8 mouse cellular contexts compared by ENCODE assay signal in the genomic region with DNA sequence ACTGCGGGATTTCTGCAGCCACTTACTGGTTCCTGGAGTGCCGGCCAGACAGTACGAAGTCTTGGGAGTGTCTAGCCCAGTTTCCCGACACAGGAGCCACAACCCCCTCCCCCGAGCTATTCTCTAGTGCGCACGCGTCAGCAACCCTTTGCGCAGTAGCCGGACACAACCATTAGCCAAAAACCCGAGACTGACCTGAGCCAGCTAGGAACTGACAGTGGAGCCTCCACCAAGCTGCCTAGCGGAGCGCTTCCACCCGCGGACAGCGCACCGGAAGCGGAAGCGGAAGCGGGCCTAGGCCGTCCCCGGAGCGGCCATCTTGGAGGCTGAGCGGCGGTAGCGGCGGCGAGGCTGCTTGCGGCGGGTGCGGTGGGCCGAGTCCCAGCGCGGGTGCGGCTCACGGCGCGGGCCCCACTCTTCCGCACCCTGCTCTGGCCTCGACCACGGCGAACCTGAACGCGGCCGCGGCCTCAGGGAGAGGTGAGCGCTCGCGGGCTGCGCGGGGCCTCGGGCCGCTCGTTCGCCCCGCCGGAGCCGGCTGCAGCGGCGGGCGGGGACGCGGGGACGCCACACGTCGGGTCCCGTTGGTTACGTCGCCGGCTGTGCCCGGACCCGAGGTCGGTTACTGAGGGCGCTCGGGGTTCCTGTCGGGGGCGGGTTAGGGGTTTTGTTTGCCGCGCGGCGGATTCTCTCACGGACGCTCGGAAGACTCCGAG. TPM values are rescaled to one million over a fixed set of nuclear protein-coding genes. Genes with fewer than 3 reads are reported as not detected.
DNase-seq lines count a peak whose midpoint lies in the region; ATAC-seq and TF ChIP-seq lines count a peak whose summit lies in the region.

A gene (plus strand): TSS at position 298 of the 716 bp plus-strand sequence.

- H3K4me2 ChIP-seq in heart, embryonic 15.5 days, result peak within 1 kb of the TSS; percentile 97
- H3K4me2 ChIP-seq in liver, embryonic 14.5 days (ENCODE audit: low read depth), result peak within 1 kb of the TSS; percentile 74
- H3K4me2 ChIP-seq in neural tube, embryonic 11.5 days (ENCODE audit: low read depth), result peak within 1 kb of the TSS; percentile 93
- peak within 1 kb of the TSS; percentile 94 for H3K4me2 ChIP-seq in stomach, postnatal 0 days (replicated peaks; ENCODE audit: low read depth)

- TF ChIP-seq EP300 in liver, embryonic 14.5 days (IDR thresholded peaks at IDR 0.05; ENCODE audit: low read depth), result no peak
- no peak for TF ChIP-seq EP300 in stomach, postnatal 0 days (optimal IDR thresholded peaks at IDR 0.05)

- H3K27ac ChIP-seq in forebrain, embryonic 10.5 days, result peak within 1 kb of the TSS; percentile 93
- peak within 1 kb of the TSS; percentile 84 for H3K27ac ChIP-seq in heart, embryonic 15.5 days
- peak within 1 kb of the TSS; percentile 38 for H3K27ac ChIP-seq in liver, embryonic 14.5 days
- H3K27ac ChIP-seq in neural tube, embryonic 11.5 days (ENCODE audit: low read depth, low read length), result peak within 1 kb of the TSS; percentile 71
- H3K27ac ChIP-seq in stomach, postnatal 0 days (replicated peaks), result peak within 1 kb of the TSS; percentile 93

- peak; percentile 17; the same call in 1 of the 2 replicates for TF ChIP-seq CTCF in liver, embryonic 14.5 days (IDR thresholded peaks at IDR 0.05; ENCODE audit: low read depth)
- no peak for TF ChIP-seq CTCF in stomach, postnatal 0 days (IDR thresholded peaks at IDR 0.05; ENCODE audit: low read depth)

- H3K4me1 ChIP-seq in forebrain, embryonic 10.5 days, result peaks cover 22% of the 10 kb centered on the region
- H3K4me1 ChIP-seq in heart, embryonic 15.5 days (replicated peaks), result peaks cover 21% of the 10 kb centered on the region
- peaks cover 15 to 22% of the 10 kb centered on the region in 2 experiments for H3K4me1 ChIP-seq in liver, embryonic 14.5 days (replicated peaks; ENCODE audit: control insufficient read depth in 2 of 2, insufficient read depth in 2 of 2, low read length in 1 of 2)
- H3K4me1 ChIP-seq in neural tube, embryonic 11.5 days (ENCODE audit: control insufficient read depth, insufficient read depth, low read length), result peaks cover 13% of the 10 kb centered on the region
- peaks cover 6% of the 10 kb centered on the region; the same call in 1 of the 2 replicates for H3K4me1 ChIP-seq in stomach, postnatal 0 days (replicated peaks; ENCODE audit: control insufficient read depth, insufficient read depth)

- H3K9ac ChIP-seq in heart, embryonic 15.5 days, result peak within 1 kb of the TSS; percentile 95
- peak within 1 kb of the TSS; percentile 91 for H3K9ac ChIP-seq in liver, embryonic 14.5 days (replicated peaks)
- peak within 1 kb of the TSS; percentile 86 for H3K9ac ChIP-seq in neural tube, embryonic 11.5 days (ENCODE audit: low read length)
- peak within 1 kb of the TSS; percentile 94 for H3K9ac ChIP-seq in stomach, postnatal 0 days (ENCODE audit: low read length)

- no peaks in the 10 kb centered on the region for H3K9me3 ChIP-seq in forebrain, embryonic 10.5 days
- no peaks in the 10 kb centered on the region for H3K9me3 ChIP-seq in heart, embryonic 15.5 days (replicated peaks)
- no peaks in the 10 kb centered on the region for H3K9me3 ChIP-seq in liver, embryonic 14.5 days (ENCODE audit: control insufficient read depth, low read length)
- H3K9me3 ChIP-seq in neural tube, embryonic 11.5 days (ENCODE audit: control insufficient read depth, low read length), result no peaks in the 10 kb centered on the region
- no peaks in the 10 kb centered on the region for H3K9me3 ChIP-seq in stomach, postnatal 0 days (ENCODE audit: control insufficient read depth, low read length)

- no peaks in the 10 kb centered on the region for H3K27me3 ChIP-seq in forebrain, embryonic 10.5 days (ENCODE audit: poor library complexity, severe bottlenecking)
- no peaks in the 10 kb centered on the region for H3K27me3 ChIP-seq in heart, embryonic 15.5 days
- no peaks in the 10 kb centered on the region; the same call in 1 of the 2 replicates for H3K27me3 ChIP-seq in liver, embryonic 14.5 days (ENCODE audit: control insufficient read depth, insufficient read depth, low read length)
- no peaks in the 10 kb centered on the region for H3K27me3 ChIP-seq in neural tube, embryonic 11.5 days (ENCODE audit: control insufficient read depth, insufficient read depth, low read length)
- no peaks in the 10 kb centered on the region for H3K27me3 ChIP-seq in stomach, postnatal 0 days (ENCODE audit: control insufficient read depth, insufficient read depth, low read length)

- ATAC-seq in heart, embryonic 15.5 days (replicated peaks; ENCODE audit: insufficient number of reproducible peaks, insufficient read depth, low FRiP score, low read depth), result peak; percentile 96
- ATAC-seq in liver, embryonic 14.5 days (ENCODE audit: insufficient read depth), result peak; percentile 97
- ATAC-seq in neural tube, embryonic 11.5 days (ENCODE audit: insufficient read depth, low FRiP score, low TSS enrichment), result peak; percentile 98
- ATAC-seq in stomach, postnatal 0 days (ENCODE audit: low FRiP score, low TSS enrichment), result peak; percentile 97

- H3K36me3 ChIP-seq in forebrain, embryonic 10.5 days (replicated peaks), result peaks cover 30% of the 10 kb centered on the region
- H3K36me3 ChIP-seq in heart, embryonic 15.5 days, result peaks cover 15% of the 10 kb centered on the region
- H3K36me3 ChIP-seq in liver, embryonic 14.5 days (replicated peaks; ENCODE audit: control insufficient read depth, insufficient read depth, low read depth), result peaks cover 6% of the 10 kb centered on the region
- H3K36me3 ChIP-seq in neural tube, embryonic 11.5 days (ENCODE audit: control insufficient read depth, insufficient read depth, low read length), result peaks cover 4% of the 10 kb centered on the region; the same call in 1 of the 2 replicates
- H3K36me3 ChIP-seq in stomach, postnatal 0 days (ENCODE audit: control insufficient read depth, insufficient read depth, low read length), result no peaks in the 10 kb centered on the region

- peak; percentile 91 for DNase-seq in CD8-positive naive resting alpha-beta T cell, adult 2 months (ENCODE audit: low read depth in 2 of 2, low spot score in 2 of 2)
- peak; percentile 82 for DNase-seq in c-Kit-positive CD71-negative TER-119-negative erythroid progenitor cells, embryonic 14.5 days (ENCODE audit: low read depth)
- DNase-seq in forebrain, embryonic 10.5 days (ENCODE audit: extremely low spot score, low spot score), result peak; percentile 96
- DNase-seq in kidney, postnatal 25 days, result peak; percentile 91 to 97
- DNase-seq in liver, embryonic 14.5 days (ENCODE audit: low read depth in 3 of 3, low spot score in 3 of 3), result peak; percentile 80 to 85 (median 81)
- peak; percentile 97 for DNase-seq in neural tube, embryonic 11.5 days (ENCODE audit: low spot score)
- DNase-seq in stomach, postnatal 0 days (ENCODE audit: low spot score), result peak; percentile 96

- peak within 1 kb of the TSS; percentile 88 for H3K4me3 ChIP-seq in forebrain, embryonic 10.5 days
- H3K4me3 ChIP-seq in heart, embryonic 15.5 days, result peak within 1 kb of the TSS; percentile 97
- peak within 1 kb of the TSS; percentile 96 to 99 for H3K4me3 ChIP-seq in liver, embryonic 14.5 days (ENCODE audit: insufficient read depth in 1 of 2, low read depth in 2 of 2, low read length in 2 of 2)
- H3K4me3 ChIP-seq in neural tube, embryonic 11.5 days (ENCODE audit: low read depth, low read length), result peak within 1 kb of the TSS; percentile 98
- H3K4me3 ChIP-seq in stomach, postnatal 0 days (ENCODE audit: low read depth, low read length), result peak within 1 kb of the TSS; percentile 98

- WGBS in forebrain, embryonic 10.5 days, result under 1% methylated on average over 84 of the region's 85 CpGs
- under 1% methylated on average over 85 of the region's 85 CpGs for WGBS in heart, embryonic 15.5 days
- WGBS in liver, embryonic 14.5 days (ENCODE audit: insufficient replicate concordance), result under 1% methylated on average over 85 of the region's 85 CpGs
- WGBS in neural tube, embryonic 11.5 days, result under 1% methylated on average over 69 of the region's 85 CpGs
- WGBS in stomach, postnatal 0 days, result under 1% methylated on average over 70 of the region's 85 CpGs

RNA-seq across cellular contexts. Expression of the gene that starts here (rescaled TPM):
- 144 and 150 TPM in 2 replicates for polyA plus RNA-seq in forebrain, embryonic 10.5 days (2016; fragmentation: Nextera tagmentation; extraction: Ambion mirVana)
- polyA plus RNA-seq in heart, embryonic 15.5 days (2015; fragmentation: Nextera tagmentation; extraction: Ambion mirVana), result 71.7 and 79.0 TPM in 2 replicates
- 19.9 and 36.9 TPM in 2 replicates for polyA plus RNA-seq in liver, embryonic 14.5 days (2012; rRNA removed)
- polyA plus RNA-seq in liver, embryonic 14.5 days (2014; fragmentation: Nextera tagmentation; extraction: Ambion mirVana), result 61.5 and 62.3 TPM in 2 replicates
- 154 and 162 TPM in 2 replicates for polyA plus RNA-seq in neural tube, embryonic 11.5 days (2014; fragmentation: Nextera tagmentation; extraction: Ambion mirVana)
- 72.8 and 75.5 TPM in 2 replicates for polyA plus RNA-seq in stomach, postnatal 0 days (2015; fragmentation: Nextera tagmentation; extraction: Ambion mirVana)

Comparison
In these comparisons a context has a peak if more than half of its experiments do, and no peak if none do; other contexts are left out.
1. Peak in every context shown above with its lines: DNase-seq, ATAC-seq, H3K4me3 ChIP-seq and H3K27ac ChIP-seq.
2. H3K27ac ChIP-seq: peak in every context shown above with its lines; median percentile 93 in forebrain, embryonic 10.5 days; 93 in stomach, postnatal 0 days; 84 in heart, embryonic 15.5 days; 71 in neural tube, embryonic 11.5 days; 38 in liver, embryonic 14.5 days.